Mouse (Mus musculus): ENCODE data around the gene Spata6. TPM values are rescaled to one million over a fixed set of nuclear protein-coding genes. Genes with fewer than 3 reads are reported as not detected.

The Spata6 gene
- 6.9 and 8.2 TPM in 2 replicates for polyA plus RNA-seq (2012; rRNA removed)

- 1% methylated on average over 49 of the region's 50 CpGs for WGBS
- TF ChIP-seq POLR2A (IDR thresholded peaks at IDR 0.05; ENCODE audit: borderline replicate concordance, insufficient read depth, low read length): no peak
- TF ChIP-seq CTCF (IDR thresholded peaks at IDR 0.05; ENCODE audit: borderline replicate concordance, insufficient read depth, low read depth, low read length): no peak
- Histone ChIP-seq H3K27me3 (ENCODE audit: control insufficient read depth, insufficient read depth, low read length) (no peaks in the 10 kb centered on the region), H3K4me1 (ENCODE audit: control insufficient read depth, insufficient read depth, low read length) (no peaks in the 10 kb centered on the region), H3K4me3 (replicated peaks; ENCODE audit: insufficient read depth, low read depth, low read length) (peak within 1 kb of the TSS; percentile 37), H3K27ac (ENCODE audit: insufficient read depth, low read length) (no peak within 1 kb of the TSS)
- DNase-seq: peak; percentile 15 to 24
These were observed at the start of gene Spata6 for GRCm38 (mm10) chr4:111719776-111720661. Gene Spata6, plus strand, starts transcription at chr4:111719984.

GRCm38 (mm10) chr4:111670566-111671421 lies 49.0 kb upstream of the Spata6 start:
- WGBS: 33% methylated on average over 12 of the region's 12 CpGs
- no peaks in the 10 kb centered on the region for H3K27me3 ChIP-seq (ENCODE audit: control insufficient read depth, insufficient read depth, low read length)
- H3K4me1 ChIP-seq (ENCODE audit: control insufficient read depth, insufficient read depth, low read length): no peaks in the 10 kb centered on the region
- no peak overlapping the region for H3K27ac ChIP-seq (ENCODE audit: insufficient read depth, low read length)
- DNase-seq: no peak
- H3K4me3 ChIP-seq (replicated peaks; ENCODE audit: insufficient read depth, low read depth, low read length): no peak overlapping the region
- TF ChIP-seq CTCF (IDR thresholded peaks at IDR 0.05; ENCODE audit: borderline replicate concordance, insufficient read depth, low read depth, low read length) (no peak), POLR2A (IDR thresholded peaks at IDR 0.05; ENCODE audit: borderline replicate concordance, insufficient read depth, low read length) (no peak)

- TF ChIP-seq POLR2A (IDR thresholded peaks at IDR 0.05; ENCODE audit: borderline replicate concordance, insufficient read depth, low read length): no peak
- TF ChIP-seq CTCF (IDR thresholded peaks at IDR 0.05; ENCODE audit: borderline replicate concordance, insufficient read depth, low read depth, low read length): no peak
- Histone ChIP-seq H3K27me3 (ENCODE audit: control insufficient read depth, insufficient read depth, low read length) (no peaks in the 10 kb centered on the region), H3K4me3 (replicated peaks; ENCODE audit: insufficient read depth, low read depth, low read length) (no peak overlapping the region), H3K4me1 (ENCODE audit: control insufficient read depth, insufficient read depth, low read length) (no peaks in the 10 kb centered on the region), H3K27ac (ENCODE audit: insufficient read depth, low read length) (no peak overlapping the region)
- WGBS: 75% methylated on average over 4 of the region's 4 CpGs
- no peak for DNase-seq
These were observed 48.3 kb upstream of the Spata6 start for GRCm38 (mm10) chr4:111671440-111671839.

- Histone ChIP-seq H3K27me3 (ENCODE audit: control insufficient read depth, insufficient read depth, low read length) (no peaks in the 10 kb centered on the region), H3K27ac (ENCODE audit: insufficient read depth, low read length) (no peak overlapping the region), H3K4me1 (ENCODE audit: control insufficient read depth, insufficient read depth, low read length) (no peaks in the 10 kb centered on the region), H3K4me3 (replicated peaks; ENCODE audit: insufficient read depth, low read depth, low read length) (no peak overlapping the region)
- DNase-seq: no peak
- no peak for TF ChIP-seq POLR2A (IDR thresholded peaks at IDR 0.05; ENCODE audit: borderline replicate concordance, insufficient read depth, low read length)
- no peak for TF ChIP-seq CTCF (IDR thresholded peaks at IDR 0.05; ENCODE audit: borderline replicate concordance, insufficient read depth, low read depth, low read length)
These were observed 45.9 kb upstream of the Spata6 start for GRCm38 (mm10) chr4:111673904-111674303.

GRCm38 (mm10) chr4:111681926-111682325 lies 37.9 kb upstream of the Spata6 start:
- WGBS: 25% methylated on average over 5 of the region's 5 CpGs
- H3K4me3 ChIP-seq (replicated peaks; ENCODE audit: insufficient read depth, low read depth, low read length): no peak overlapping the region
- TF ChIP-seq CTCF (IDR thresholded peaks at IDR 0.05; ENCODE audit: borderline replicate concordance, insufficient read depth, low read depth, low read length): no peak
- TF ChIP-seq POLR2A (IDR thresholded peaks at IDR 0.05; ENCODE audit: borderline replicate concordance, insufficient read depth, low read length): no peak
- H3K27me3 ChIP-seq (ENCODE audit: control insufficient read depth, insufficient read depth, low read length): no peaks in the 10 kb centered on the region
- no peak overlapping the region for H3K27ac ChIP-seq (ENCODE audit: insufficient read depth, low read length)
- DNase-seq: no peak
- H3K4me1 ChIP-seq (ENCODE audit: control insufficient read depth, insufficient read depth, low read length): no peaks in the 10 kb centered on the region

GRCm38 (mm10) chr4:111682793-111683192 lies 37.0 kb upstream of the Spata6 start:
- no peaks in the 10 kb centered on the region for H3K4me1 ChIP-seq (ENCODE audit: control insufficient read depth, insufficient read depth, low read length)
- DNase-seq: no peak
- 85% methylated on average over 3 of the region's 3 CpGs for WGBS
- no peak for TF ChIP-seq POLR2A (IDR thresholded peaks at IDR 0.05; ENCODE audit: borderline replicate concordance, insufficient read depth, low read length)
- TF ChIP-seq CTCF (IDR thresholded peaks at IDR 0.05; ENCODE audit: borderline replicate concordance, insufficient read depth, low read depth, low read length): no peak
- H3K27me3 ChIP-seq (ENCODE audit: control insufficient read depth, insufficient read depth, low read length): no peaks in the 10 kb centered on the region
- no peak overlapping the region for H3K27ac ChIP-seq (ENCODE audit: insufficient read depth, low read length)
- no peak overlapping the region for H3K4me3 ChIP-seq (replicated peaks; ENCODE audit: insufficient read depth, low read depth, low read length)

- no peak for DNase-seq
- H3K4me1 ChIP-seq (ENCODE audit: control insufficient read depth, insufficient read depth, low read length): no peaks in the 10 kb centered on the region
- TF ChIP-seq POLR2A (IDR thresholded peaks at IDR 0.05; ENCODE audit: borderline replicate concordance, insufficient read depth, low read length) (no peak), CTCF (IDR thresholded peaks at IDR 0.05; ENCODE audit: borderline replicate concordance, insufficient read depth, low read depth, low read length) (no peak)
- no peak overlapping the region for H3K4me3 ChIP-seq (replicated peaks; ENCODE audit: insufficient read depth, low read depth, low read length)
- no peak overlapping the region for H3K27ac ChIP-seq (ENCODE audit: insufficient read depth, low read length)
- WGBS: 25% methylated on average over 5 of the region's 5 CpGs
- no peaks in the 10 kb centered on the region for H3K27me3 ChIP-seq (ENCODE audit: control insufficient read depth, insufficient read depth, low read length)
These were observed 35.9 kb upstream of the Spata6 start for GRCm38 (mm10) chr4:111683843-111684242.

Measured in cerebellum, adult 2 months (tissue).